Mouse (Mus musculus) hindbrain, embryonic 11.5 days (tissue): ENCODE measurements around the gene Dync1li2. TPM values are rescaled to one million over a fixed set of nuclear protein-coding genes. Genes with fewer than 3 reads are reported as not detected.

Experiments
- ATAC-seq: fragments of 200-750 bp; cut with Nextera tagmentation; 2 replicates; pipeline ENCODE4 v1.8.0; 2017; ENCODE audit warnings: mild to moderate bottlenecking, moderate TSS enrichment, moderate library complexity; ENCODE audit not compliant: low FRiP score
- DNase-seq: peaks from one replicate; pipeline ENCODE4 v3.0.0-alpha.2; 2015; ENCODE audit warnings: low spot score
- H3K27ac ChIP-seq: fragments of 300-500 bp; sonication (generic); 2 replicates; pipeline ENCODE4 v1.5.1; 2014; ENCODE audit warnings: mild to moderate bottlenecking, low read depth, low read length
- H3K27me3 ChIP-seq: fragments of 300-500 bp; sonication (generic); 2 replicates; pipeline ENCODE4 v1.6.1; 2014; ENCODE audit warnings: mild to moderate bottlenecking, low read length, moderate library complexity, mixed read lengths; ENCODE audit not compliant: control insufficient read depth, insufficient read depth
- H3K36me3 ChIP-seq: fragments of 300-500 bp; sonication (generic); 2 replicates; pipeline ENCODE4 v1.6.1; 2014; ENCODE audit warnings: mild to moderate bottlenecking, low read length, moderate library complexity, mixed read lengths; ENCODE audit not compliant: control insufficient read depth, insufficient read depth
- H3K4me1 ChIP-seq: fragments of 300-500 bp; sonication (generic); replicated peaks from 2 replicates; pipeline ENCODE4 v1.6.1; 2014; ENCODE audit warnings: low read length, mixed read lengths; ENCODE audit not compliant: control insufficient read depth, insufficient read depth
- H3K4me2 ChIP-seq: fragments of 300-500 bp; sonication (generic); replicated peaks from 2 replicates; pipeline ENCODE4 v1.6.1; 2014; ENCODE audit warnings: mild to moderate bottlenecking, low read depth, low read length
- H3K4me3 ChIP-seq: fragments of 300-500 bp; sonication (generic); 2 replicates; pipeline ENCODE4 v1.5.1; 2014; ENCODE audit warnings: low read depth, low read length
- H3K9ac ChIP-seq: fragments of 300-500 bp; sonication (generic); 2 replicates; pipeline ENCODE4 v1.6.1; 2014; ENCODE audit warnings: low read depth, low read length
- H3K9me3 ChIP-seq: fragments of 300-500 bp; sonication (generic); 2 replicates; pipeline ENCODE4 v1.6.1; 2016; ENCODE audit warnings: low read length; ENCODE audit not compliant: control insufficient read depth
- WGBS: fragments of 180-500 bp; shearing (Covaris S2); extraction: QIAGEN DNeasy Blood & Tissue Kit; methylation state at CpG from one replicate; pipeline ENCODE4 v1.1.7; 2014; 5-methylcytosine and 5-hydroxymethylcytosine counted together
- polyA plus RNA-seq: library from polyadenylated mRNA; unstranded; fragments of >200 nt; fragmentation: Nextera tagmentation; extraction: Ambion mirVana; gene quantifications from 2 replicates; pipeline ENCODE4 v1.2.1, GENCODE M21; 2014

The Dync1li2 gene
- polyA plus RNA-seq, 1 experiment from 2014 or later = 95.4 TPM

DNA sequence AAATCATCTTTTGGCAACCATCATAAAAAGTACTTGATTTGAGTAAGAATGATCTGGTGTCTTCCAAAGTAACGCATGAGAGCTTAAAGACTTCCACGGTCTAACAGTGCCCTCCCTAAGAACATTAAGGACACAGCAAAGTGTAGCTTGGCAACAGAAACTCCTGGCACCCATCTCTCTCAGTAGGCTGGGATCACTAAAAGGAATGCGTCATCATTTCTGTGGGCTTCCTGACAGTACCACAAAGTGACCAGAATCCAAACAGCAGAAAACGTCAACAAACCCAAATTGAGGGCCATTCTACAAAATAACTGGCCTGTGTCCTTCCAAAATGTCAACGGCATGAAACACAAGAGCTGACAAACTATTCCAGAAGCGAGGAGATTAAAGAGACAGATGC is 72.8 kb downstream of the Dync1li2 start:
- Histone ChIP-seq H3K36me3 (no peaks in the 10 kb centered on the region), H3K27ac (no peak overlapping the region), H3K9ac (no peak overlapping the region), H3K27me3 (no peaks in the 10 kb centered on the region), H3K9me3 (no peaks in the 10 kb centered on the region), H3K4me2 (no peak overlapping the region), H3K4me3 (no peak overlapping the region), H3K4me1 (no peaks in the 10 kb centered on the region)
- WGBS = 76% methylated on average over 6 of the region's 6 CpGs
- ATAC-seq = no peak
- DNase-seq = no peak

DNA sequence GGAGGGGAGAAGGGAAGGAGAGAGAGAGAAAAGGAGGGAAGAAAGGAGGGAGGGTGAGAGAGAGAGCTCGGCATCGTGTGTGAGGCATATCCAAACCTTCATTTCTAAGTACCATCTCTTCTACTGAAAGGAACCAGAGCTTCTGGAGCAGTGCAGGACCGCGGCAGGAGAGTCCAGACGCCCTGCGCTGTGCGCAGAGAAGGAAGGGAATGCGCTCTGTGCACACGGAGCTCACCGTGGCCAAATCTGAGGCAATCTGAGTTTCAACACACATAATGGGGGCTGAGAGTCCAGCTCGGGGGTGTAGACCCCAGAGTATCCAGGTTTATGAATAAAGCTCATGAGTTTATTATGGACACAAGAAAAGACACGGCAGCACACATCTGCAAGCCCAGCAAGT is 73.3 kb downstream of the Dync1li2 start:
- ATAC-seq = no peak

More for the DNA sequence above, 73.3 kb downstream of the Dync1li2 start:
- Histone ChIP-seq H3K9me3 (no peaks in the 10 kb centered on the region), H3K27ac (no peak overlapping the region), H3K36me3 (no peaks in the 10 kb centered on the region), H3K9ac (no peak overlapping the region), H3K27me3 (no peaks in the 10 kb centered on the region), H3K4me3 (no peak overlapping the region), H3K4me1 (no peaks in the 10 kb centered on the region), H3K4me2 (no peak overlapping the region)
- 88% methylated on average over 12 of the region's 12 CpGs for WGBS
- no peak for DNase-seq

Other genes starting within 250 kb of the Dync1li2 start
- 32.5 and 36.5 TPM in 2 replicates for gene Tk2, start 194.5 kb downstream of the Dync1li2 start, polyA plus RNA-seq
- gene Cklf, start 192.2 kb downstream of the Dync1li2 start, polyA plus RNA-seq = 30.9 and 36.5 TPM in 2 replicates
- not detected in 2 replicates for gene Cmtm2a, start 149.9 kb downstream of the Dync1li2 start, polyA plus RNA-seq
- not detected in 2 replicates for gene Gm45711, start 133.0 kb downstream of the Dync1li2 start, polyA plus RNA-seq
- not detected in 2 replicates for gene Cmtm1, start 132.9 kb downstream of the Dync1li2 start, polyA plus RNA-seq
- gene Gm11020, start 121.5 kb downstream of the Dync1li2 start, polyA plus RNA-seq = not detected in 2 replicates
- not detected in 2 replicates for gene Cmtm2b, start 120.8 kb downstream of the Dync1li2 start, polyA plus RNA-seq
- gene Cmtm3, start 103.6 kb downstream of the Dync1li2 start, polyA plus RNA-seq = 74.8 and 87.5 TPM in 2 replicates
- 2.7 and 3.8 TPM in 2 replicates for gene Cmtm4, start 47.2 kb downstream of the Dync1li2 start, polyA plus RNA-seq
- 0.10 TPM in 1 of 2 replicates, not detected in the other for gene Terb1, start 66.9 kb upstream of the Dync1li2 start, polyA plus RNA-seq
- 140 TPM in 2 replicates for gene Nae1, start 91.6 kb upstream of the Dync1li2 start, polyA plus RNA-seq
- gene Car7, start 91.6 kb upstream of the Dync1li2 start, polyA plus RNA-seq = 0.42 and 0.52 TPM in 2 replicates
- gene Pdp2, start 148.4 kb upstream of the Dync1li2 start, polyA plus RNA-seq = 14.4 and 17.1 TPM in 2 replicates
- gene Cdh16, start 181.3 kb upstream of the Dync1li2 start, polyA plus RNA-seq = not detected in 2 replicates
- gene Rrad, start 188.3 kb upstream of the Dync1li2 start, polyA plus RNA-seq = 1.7 and 2.1 TPM in 2 replicates
- 99.6 and 103 TPM in 2 replicates for gene Ciao2b, start 198.9 kb upstream of the Dync1li2 start, polyA plus RNA-seq